17 mouse cellular contexts compared by ENCODE assay signal in the genomic region with DNA sequence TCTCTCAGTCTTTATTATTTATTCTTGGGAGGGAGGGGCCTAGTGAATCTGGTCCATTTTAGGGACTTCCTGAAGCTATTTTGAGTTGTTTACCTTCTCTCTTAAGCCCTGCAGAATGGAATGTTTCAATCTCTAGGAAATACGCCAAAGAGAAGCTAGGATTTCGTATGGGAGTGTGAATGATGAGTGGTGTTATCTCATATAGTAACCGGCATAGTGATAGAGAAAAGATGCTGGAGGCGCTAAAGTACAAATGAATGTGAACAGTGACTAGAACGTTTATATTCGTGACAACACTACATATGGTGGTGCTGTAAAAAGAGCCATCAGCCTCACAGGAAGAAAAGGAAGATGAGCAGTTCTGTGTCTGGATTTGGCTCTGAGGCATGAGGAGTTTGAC.
DNase-seq lines count a peak whose midpoint lies in the region; ATAC-seq and TF ChIP-seq lines count a peak whose summit lies in the region.
"Had no signal": no experiment of that assay in that cellular context is flagged by ENCODE, and none has a peak within 500 bp of the region (broad histone marks: within the 10 kb centered on the region; RNA-seq: fewer than 3 reads in every experiment).

No protein-coding gene starts in this region.

- H3K4me3 ChIP-seq in lung, embryonic 14.5 days (ENCODE audit: low read depth, low read length): no peak overlapping the region
- H3K4me3 ChIP-seq: embryonic facial prominence, embryonic 12.5 days; forebrain, embryonic 15.5 days; heart, embryonic 13.5 days had no signal

- H3K36me3 ChIP-seq in lung, embryonic 14.5 days (ENCODE audit: insufficient read depth): no peaks in the 10 kb centered on the region
- H3K36me3 ChIP-seq: embryonic facial prominence, embryonic 12.5 days; forebrain, embryonic 15.5 days; heart, embryonic 13.5 days had no signal

- 33% methylated on average over 6 of the region's 6 CpGs for WGBS in lung, embryonic 14.5 days

- 0 out of 2 replicates have a peak, but pooled peaks cover 5% of the 10 kb centered on the region for H3K4me1 ChIP-seq in lung, embryonic 14.5 days (ENCODE audit: insufficient read depth)
- H3K4me1 ChIP-seq: embryonic facial prominence, embryonic 12.5 days had no signal

- H3K27ac ChIP-seq in lung, embryonic 14.5 days (ENCODE audit: low read depth): no peak overlapping the region; the same call in 1 of the 2 replicates
- H3K27ac ChIP-seq: embryonic facial prominence, embryonic 12.5 days; forebrain, embryonic 15.5 days; heart, embryonic 13.5 days had no signal

- no peak overlapping the region for H3K4me2 ChIP-seq in lung, embryonic 14.5 days
- H3K4me2 ChIP-seq: embryonic facial prominence, embryonic 12.5 days; forebrain, embryonic 15.5 days; heart, embryonic 13.5 days had no signal

- no peaks in the 10 kb centered on the region for H3K27me3 ChIP-seq in lung, embryonic 14.5 days (ENCODE audit: insufficient read depth, low read length)
- H3K27me3 ChIP-seq: embryonic facial prominence, embryonic 12.5 days; forebrain, embryonic 15.5 days; heart, embryonic 13.5 days had no signal

- no peaks in the 10 kb centered on the region for H3K9me3 ChIP-seq in lung, embryonic 14.5 days (ENCODE audit: low read depth, low read length)
- H3K9me3 ChIP-seq: embryonic facial prominence, embryonic 12.5 days; forebrain, embryonic 15.5 days; heart, embryonic 13.5 days had no signal

- DNase-seq in frontal cortex, postnatal 25 days (ENCODE audit: low spot score in 2 of 2): no peak
- peak; percentile 71 for DNase-seq in lung, embryonic 14.5 days
- DNase-seq in lung, postnatal 36 days: no peak
- DNase-seq in right cerebral cortex, adult 18-20 months: peak; percentile 24
- no peak for DNase-seq in right cerebral cortex, postnatal 14 days
- no peak for DNase-seq in kidney, adult 11 months
- DNase-seq: adrenal gland, postnatal 10 days; cerebellum, adult 11-12 months; cerebellum, adult 9-10 months; cerebellum, postnatal 25 days; gastrocnemius, postnatal 36 days; heart, adult 11 months; heart, postnatal 36 days had no signal

- peak; percentile 78 for ATAC-seq in frontal cortex, adult (ENCODE audit: low TSS enrichment)
- peak; percentile 83 for ATAC-seq in lung, embryonic 14.5 days (ENCODE audit: insufficient read depth)
- ATAC-seq: forebrain, embryonic 15.5 days had no signal

- no peak overlapping the region for H3K9ac ChIP-seq in lung, embryonic 14.5 days
- H3K9ac ChIP-seq: embryonic facial prominence, embryonic 12.5 days; forebrain, embryonic 15.5 days; heart, embryonic 13.5 days had no signal

- TF ChIP-seq CTCF in lung, embryonic 14.5 days (IDR thresholded peaks at IDR 0.05; ENCODE audit: low read depth): no peak

Comparison
In these comparisons a context has a peak if more than half of its experiments do, and no peak if none do; other contexts are left out.
1. DNase-seq: peak in lung, embryonic 14.5 days (single experiment) and right cerebral cortex, adult 18-20 months (single experiment); none in frontal cortex, postnatal 25 days (0 of 2), lung, postnatal 36 days (single experiment), right cerebral cortex, postnatal 14 days (single experiment) and kidney, adult 11 months (single experiment).